Mouse (Mus musculus) activated CD4-positive, CD25-positive, alpha-beta regulatory T cell, adult 4 months (primary cell): Measurements from ENCODE around the gene Gphn. TPM values are rescaled to one million over a fixed set of nuclear protein-coding genes. Genes with fewer than 3 reads are reported as not detected.
"Not testable (repeated sequence)": the region's sequence is repeated elsewhere in the genome, so short reads cannot be mapped to it uniquely, and the experiment has no call there.

Source experiments
- ATAC-seq: one replicate; pipeline ENCODE4 v1.8.0; 2017
- polyA plus RNA-seq, 2 experiments: library from polyadenylated mRNA; unstranded; fragments of 100-300 nt; shearing (Covaris generic); gene quantifications; one replicate each; pipeline ENCODE4 v1.2.1; 2017

The Gphn gene
- polyA plus RNA-seq, 2 experiments from 2014 or later = 10.7 to 10.9 TPM

GRCm38 (mm10) chr12:78389267-78389666, 163.1 kb downstream of the Gphn start:
- no peak for ATAC-seq

- no peak for ATAC-seq
Observed at GRCm38 (mm10) chr12:78395297-78395696, 169.1 kb downstream of the Gphn start.

- ATAC-seq = not testable (repeated sequence)
Observed at GRCm38 (mm10) chr12:78407518-78407917, 181.3 kb downstream of the Gphn start.

- no peak for ATAC-seq
Observed at GRCm38 (mm10) chr12:78522176-78522575, 296.0 kb downstream of the Gphn start.

GRCm38 (mm10) chr12:78522804-78523394, 296.7 kb downstream of the Gphn start:
- no peak for ATAC-seq

- not testable (repeated sequence) for ATAC-seq
Observed at GRCm38 (mm10) chr12:78537590-78537989, 311.4 kb downstream of the Gphn start.

GRCm38 (mm10) chr12:78550913-78551312, 324.7 kb downstream of the Gphn start:
- ATAC-seq = no peak

GRCm38 (mm10) chr12:78631816-78632215, 405.6 kb downstream of the Gphn start:
- no peak for ATAC-seq

- ATAC-seq = no peak
Observed at GRCm38 (mm10) chr12:78639466-78639865, 413.3 kb downstream of the Gphn start.

- no peak for ATAC-seq
Observed at GRCm38 (mm10) chr12:78640086-78640485, 413.9 kb downstream of the Gphn start.

- no peak for ATAC-seq
Observed at GRCm38 (mm10) chr12:78641220-78641619, 415.0 kb downstream of the Gphn start.

GRCm38 (mm10) chr12:78643691-78644090, 417.5 kb downstream of the Gphn start:
- ATAC-seq = no peak

- ATAC-seq = no peak
Observed at GRCm38 (mm10) chr12:78645282-78645681, 419.1 kb downstream of the Gphn start.

- no peak for ATAC-seq
Observed at GRCm38 (mm10) chr12:78659718-78660304, 433.6 kb downstream of the Gphn start.

GRCm38 (mm10) chr12:78678101-78678806, 452.1 kb downstream of the Gphn start:
- no peak for ATAC-seq

- ATAC-seq = no peak
Observed at GRCm38 (mm10) chr12:78678807-78679189, 452.6 kb downstream of the Gphn start.

- ATAC-seq = no peak
Observed at GRCm38 (mm10) chr12:78681048-78681447, 454.9 kb downstream of the Gphn start.

GRCm38 (mm10) chr12:78682279-78682678, 456.1 kb downstream of the Gphn start:
- peak; percentile 60 for ATAC-seq

GRCm38 (mm10) chr12:78685669-78686215, 459.6 kb downstream of the Gphn start:
- ATAC-seq = peak; percentile 78

GRCm38 (mm10) chr12:78688876-78689275, 462.7 kb downstream of the Gphn start:
- ATAC-seq = no peak

GRCm38 (mm10) chr12:78691325-78691724, 465.1 kb downstream of the Gphn start, which contains the start of gene Fam71d:
Fam71d (plus strand) TSS chr12:78691535.
- ATAC-seq = no peak

GRCm38 (mm10) chr12:78693281-78693680, 467.1 kb downstream of the Gphn start:
- no peak for ATAC-seq

GRCm38 (mm10) chr12:78717783-78718182, 491.6 kb downstream of the Gphn start:
- ATAC-seq = no peak

- ATAC-seq = no peak
Observed at GRCm38 (mm10) chr12:78727723-78728122, 501.5 kb downstream of the Gphn start.
